Mouse (Mus musculus): Measurements from ENCODE around the gene Mrtfa. TPM values are rescaled to one million over a fixed set of nuclear protein-coding genes. Genes with fewer than 3 reads are reported as not detected.

Gene Mrtfa
- polyA plus RNA-seq (2016; fragmentation: Nextera tagmentation; extraction: Ambion mirVana): 29.2 and 29.4 TPM in 2 replicates

GRCm38 (mm10) chr15:81190630-81191178, at the start of gene Mrtfa:
TSS of gene Mrtfa (minus strand) at chr15:81190757.
- peak within 1 kb of the TSS; percentile 87 for H3K9ac ChIP-seq (replicated peaks)
- peak within 1 kb of the TSS; percentile 70 for H3K4me3 ChIP-seq
- WGBS: under 1% methylated on average over 43 of the region's 48 CpGs
- peak; percentile 99 for ATAC-seq (ENCODE audit: low FRiP score, low read depth)
- H3K4me1 ChIP-seq: peaks cover 16% of the 10 kb centered on the region
- H3K4me2 ChIP-seq (replicated peaks): peak within 1 kb of the TSS; percentile 93
- H3K9me3 ChIP-seq: no peaks in the 10 kb centered on the region
- H3K27ac ChIP-seq (replicated peaks): peak within 1 kb of the TSS; percentile 79
- no peaks in the 10 kb centered on the region for H3K27me3 ChIP-seq
- H3K36me3 ChIP-seq: peaks cover 11% of the 10 kb centered on the region; the same call in 1 of the 2 replicates

GRCm38 (mm10) chr15:81239794-81240343, 49.3 kb upstream of the Mrtfa start:
- H3K36me3 ChIP-seq: no peaks in the 10 kb centered on the region
- no peak for ATAC-seq (ENCODE audit: low FRiP score, low read depth)
- H3K27ac ChIP-seq (replicated peaks): no peak overlapping the region
- H3K9me3 ChIP-seq: no peaks in the 10 kb centered on the region
- H3K9ac ChIP-seq (replicated peaks): no peak overlapping the region
- H3K27me3 ChIP-seq: peaks cover 25% of the 10 kb centered on the region
- H3K4me1 ChIP-seq: peaks cover 16% of the 10 kb centered on the region
- H3K4me2 ChIP-seq (replicated peaks): no peak overlapping the region
- WGBS: 69% methylated on average over 13 of the region's 13 CpGs
- H3K4me3 ChIP-seq: no peak overlapping the region

GRCm38 (mm10) chr15:81239261-81239660, 48.7 kb upstream of the Mrtfa start:
- H3K27ac ChIP-seq (replicated peaks): no peak overlapping the region
- H3K36me3 ChIP-seq: no peaks in the 10 kb centered on the region
- ATAC-seq (ENCODE audit: low FRiP score, low read depth): no peak
- H3K4me2 ChIP-seq (replicated peaks): no peak overlapping the region
- 18% methylated on average over 7 of the region's 7 CpGs for WGBS
- H3K9me3 ChIP-seq: no peaks in the 10 kb centered on the region
- H3K9ac ChIP-seq (replicated peaks): no peak overlapping the region
- peaks cover 18% of the 10 kb centered on the region for H3K4me1 ChIP-seq
- H3K4me3 ChIP-seq: no peak overlapping the region
- peaks cover 27% of the 10 kb centered on the region for H3K27me3 ChIP-seq

- no peak overlapping the region for H3K4me2 ChIP-seq (replicated peaks)
- WGBS: 94% methylated on average over 18 of the region's 18 CpGs
- ATAC-seq (ENCODE audit: low FRiP score, low read depth): no peak
- no peak overlapping the region for H3K9ac ChIP-seq (replicated peaks)
- H3K36me3 ChIP-seq: no peaks in the 10 kb centered on the region
- no peak overlapping the region for H3K27ac ChIP-seq (replicated peaks)
- H3K27me3 ChIP-seq: peaks cover 27% of the 10 kb centered on the region
- no peaks in the 10 kb centered on the region for H3K9me3 ChIP-seq
- no peak overlapping the region for H3K4me3 ChIP-seq
- H3K4me1 ChIP-seq: peaks cover 18% of the 10 kb centered on the region
Measured at GRCm38 (mm10) chr15:81237471-81237870, 46.9 kb upstream of the Mrtfa start.

- H3K27me3 ChIP-seq: peaks cover 27% of the 10 kb centered on the region
- H3K36me3 ChIP-seq: no peaks in the 10 kb centered on the region
- peak overlapping the region; percentile 58 for H3K9ac ChIP-seq (replicated peaks)
- no peak for ATAC-seq (ENCODE audit: low FRiP score, low read depth)
- under 1% methylated on average over 8 of the region's 8 CpGs for WGBS
- no peaks in the 10 kb centered on the region for H3K9me3 ChIP-seq
- H3K4me1 ChIP-seq: peaks cover 18% of the 10 kb centered on the region
- H3K27ac ChIP-seq (replicated peaks): 0 out of 2 replicates have a peak overlapping the region, but pooled peaks have one; percentile 16
- peak overlapping the region; percentile 45 for H3K4me3 ChIP-seq
- H3K4me2 ChIP-seq (replicated peaks): peak overlapping the region; percentile 79
Measured at GRCm38 (mm10) chr15:81236062-81236461, 45.5 kb upstream of the Mrtfa start.

- peaks cover 19% of the 10 kb centered on the region for H3K4me1 ChIP-seq
- peak within 1 kb of the TSS; percentile 79 for H3K4me2 ChIP-seq (replicated peaks)
- H3K9me3 ChIP-seq: no peaks in the 10 kb centered on the region
- WGBS: under 1% methylated on average over 25 of the region's 25 CpGs
- H3K36me3 ChIP-seq: no peaks in the 10 kb centered on the region
- H3K27ac ChIP-seq (replicated peaks): 0 out of 2 replicates have a peak within 1 kb of the TSS, but pooled peaks have one; percentile 16
- peak within 1 kb of the TSS; percentile 45 for H3K4me3 ChIP-seq
- H3K9ac ChIP-seq (replicated peaks): peak within 1 kb of the TSS; percentile 58
- peaks cover 27% of the 10 kb centered on the region for H3K27me3 ChIP-seq
- ATAC-seq (ENCODE audit: low FRiP score, low read depth): peak; percentile 94
Measured at GRCm38 (mm10) chr15:81235086-81235920, 44.7 kb upstream of the Mrtfa start, which contains the start of gene Mchr1. TSS of gene Mchr1 (plus strand) at chr15:81235499.

- Histone ChIP-seq H3K4me3 (no peak overlapping the region), H3K27me3 (peaks cover 6% of the 10 kb centered on the region), H3K9ac (replicated peaks) (no peak overlapping the region), H3K27ac (replicated peaks) (no peak overlapping the region), H3K4me1 (peaks cover 19% of the 10 kb centered on the region), H3K4me2 (replicated peaks) (no peak overlapping the region), H3K9me3 (no peaks in the 10 kb centered on the region), H3K36me3 (no peaks in the 10 kb centered on the region)
- no peak for ATAC-seq (ENCODE audit: low FRiP score, low read depth)
- WGBS: 79% methylated on average over 7 of the region's 7 CpGs
Measured at GRCm38 (mm10) chr15:81231325-81231724, 40.8 kb upstream of the Mrtfa start.

GRCm38 (mm10) chr15:81229791-81230190, 39.2 kb upstream of the Mrtfa start:
- Histone ChIP-seq H3K4me3 (no peak overlapping the region), H3K27me3 (peaks cover 1% of the 10 kb centered on the region; the same call in 1 of the 2 replicates), H3K36me3 (no peaks in the 10 kb centered on the region), H3K4me1 (peaks cover 5% of the 10 kb centered on the region; the same call in 1 of the 2 replicates), H3K27ac (replicated peaks) (no peak overlapping the region), H3K9me3 (no peaks in the 10 kb centered on the region), H3K9ac (replicated peaks) (no peak overlapping the region), H3K4me2 (replicated peaks) (no peak overlapping the region)
- WGBS: 70% methylated on average over 3 of the region's 3 CpGs
- ATAC-seq (ENCODE audit: low FRiP score, low read depth): no peak

GRCm38 (mm10) chr15:81228258-81228657, 37.7 kb upstream of the Mrtfa start:
- Histone ChIP-seq H3K4me1 (peaks cover 4% of the 10 kb centered on the region; the same call in 1 of the 2 replicates), H3K27ac (replicated peaks) (no peak overlapping the region), H3K9ac (replicated peaks) (no peak overlapping the region), H3K9me3 (no peaks in the 10 kb centered on the region), H3K4me2 (replicated peaks) (no peak overlapping the region), H3K36me3 (no peaks in the 10 kb centered on the region), H3K4me3 (no peak overlapping the region), H3K27me3 (no peaks in the 10 kb centered on the region)
- 87% methylated on average over 3 of the region's 3 CpGs for WGBS
- no peak for ATAC-seq (ENCODE audit: low FRiP score, low read depth)

- Histone ChIP-seq H3K27ac (replicated peaks) (0 out of 2 replicates have a peak overlapping the region, but pooled peaks have one; percentile 36), H3K9me3 (no peaks in the 10 kb centered on the region), H3K4me2 (replicated peaks) (no peak overlapping the region), H3K4me1 (peaks cover 4% of the 10 kb centered on the region; the same call in 1 of the 2 replicates), H3K36me3 (no peaks in the 10 kb centered on the region), H3K4me3 (no peak overlapping the region), H3K27me3 (no peaks in the 10 kb centered on the region), H3K9ac (replicated peaks) (no peak overlapping the region)
- WGBS: 89% methylated on average over 3 of the region's 3 CpGs
- no peak for ATAC-seq (ENCODE audit: low FRiP score, low read depth)
Measured at GRCm38 (mm10) chr15:81227275-81227674, 36.7 kb upstream of the Mrtfa start.

- no peak overlapping the region for H3K4me2 ChIP-seq (replicated peaks)
- no peaks in the 10 kb centered on the region for H3K9me3 ChIP-seq
- H3K27ac ChIP-seq (replicated peaks): peak overlapping the region; percentile 36; the same call in 1 of the 2 replicates
- H3K9ac ChIP-seq (replicated peaks): no peak overlapping the region
- 45% methylated on average over 4 of the region's 4 CpGs for WGBS
- no peak overlapping the region for H3K4me3 ChIP-seq
- no peaks in the 10 kb centered on the region for H3K27me3 ChIP-seq
- peaks cover 4% of the 10 kb centered on the region; the same call in 1 of the 2 replicates for H3K4me1 ChIP-seq
- ATAC-seq (ENCODE audit: low FRiP score, low read depth): no peak
- no peaks in the 10 kb centered on the region for H3K36me3 ChIP-seq
Measured at GRCm38 (mm10) chr15:81226796-81227195, 36.2 kb upstream of the Mrtfa start.

- Histone ChIP-seq H3K4me3 (no peak overlapping the region), H3K36me3 (no peaks in the 10 kb centered on the region), H3K27ac (replicated peaks) (no peak overlapping the region), H3K27me3 (no peaks in the 10 kb centered on the region), H3K4me1 (peaks cover 4% of the 10 kb centered on the region; the same call in 1 of the 2 replicates), H3K9ac (replicated peaks) (no peak overlapping the region), H3K4me2 (replicated peaks) (no peak overlapping the region), H3K9me3 (no peaks in the 10 kb centered on the region)
- 77% methylated on average over 6 of the region's 6 CpGs for WGBS
- ATAC-seq (ENCODE audit: low FRiP score, low read depth): no peak
Measured at GRCm38 (mm10) chr15:81225732-81226131, 35.2 kb upstream of the Mrtfa start.

Measured in midbrain, embryonic 12.5 days (tissue).